Mouse (Mus musculus) MEL (cell line): ENCODE measurements around the gene Dcakd. TPM values are rescaled to one million over a fixed set of nuclear protein-coding genes. Genes with fewer than 3 reads are reported as not detected.

Source experiments
- DNase-seq: peaks from one replicate; pipeline ENCODE4 v3.0.0; 2011; ENCODE audit warnings: low read depth, low spot score
- H3K27ac ChIP-seq: 2 replicates; pipeline ENCODE4 v1.5.1; 2012; ENCODE audit warnings: low read depth, mild to moderate bottlenecking, control low read depth, low read length, moderate library complexity; ENCODE audit not compliant: control insufficient read depth
- H3K27me3 ChIP-seq, 2 experiments: fragments of 150-350 bp in 1 of 2; sonication (generic) in 1 of 2; 2 replicates each; pipeline ENCODE4 v1.6.1; 2012; ENCODE audit warnings: low read length in 2 of 2, mild to moderate bottlenecking in 2 of 2, improper control_type of control experiment in 1 of 2, moderate library complexity in 1 of 2; ENCODE audit not compliant: insufficient read depth in 2 of 2, control insufficient read depth in 1 of 2
- H3K36me3 ChIP-seq, 2 experiments: 2 replicates each; pipeline ENCODE4 v1.6.1; 2012 to 2014; ENCODE audit warnings: low read length in 2 of 2, improper control_type of control experiment in 1 of 2, inconsistent platforms in 1 of 2, mild to moderate bottlenecking in 1 of 2; ENCODE audit not compliant: insufficient read depth in 2 of 2, control insufficient read depth in 1 of 2
- H3K4me1 ChIP-seq, 2 experiments: fragments of 150-350 bp in 1 of 2; sonication (generic) in 1 of 2; 2 replicates each; pipeline ENCODE4 v1.6.1; 2012; ENCODE audit warnings: low read length in 2 of 2, improper control_type of control experiment in 1 of 2, mild to moderate bottlenecking in 1 of 2; ENCODE audit not compliant: insufficient read depth in 2 of 2, control insufficient read depth in 1 of 2
- H3K4me3 ChIP-seq, 2 experiments: fragments of 150-350 bp in 1 of 2; sonication (generic) in 1 of 2; 2 replicates each; pipeline ENCODE4 v1.5.1; 2012; ENCODE audit warnings: low read depth in 2 of 2, low read length in 2 of 2, mild to moderate bottlenecking in 2 of 2, moderate library complexity in 2 of 2, control low read depth in 1 of 2, improper control_type of control experiment in 1 of 2; ENCODE audit not compliant: control insufficient read depth in 1 of 2, insufficient read depth in 1 of 2
- H3K79me2 ChIP-seq: 2 replicates; pipeline ENCODE4 v1.6.1; 2012; ENCODE audit warnings: mild to moderate bottlenecking, low read length, moderate library complexity; ENCODE audit not compliant: control insufficient read depth, poor library complexity, insufficient read depth
- H3K9ac ChIP-seq: 2 replicates; pipeline ENCODE4 v1.6.1; 2012; ENCODE audit warnings: low read depth, mild to moderate bottlenecking, control low read depth, low read length, moderate library complexity; ENCODE audit not compliant: control insufficient read depth, poor library complexity, severe bottlenecking
- H3K9me3 ChIP-seq: fragments of 150-350 bp; sonication (generic); replicated peaks from 2 replicates; pipeline ENCODE4 v1.6.1; 2012; ENCODE audit warnings: mild to moderate bottlenecking, low read length, improper control_type of control experiment, moderate library complexity; ENCODE audit not compliant: insufficient read depth
- CHD1 ChIP-seq: IDR thresholded peaks from 2 replicates; pipeline ENCODE4 v1.6.1; 2012; ENCODE audit warnings: low read depth, mild to moderate bottlenecking, inconsistent platforms, low read length, improper control_type of control experiment
- CTCF ChIP-seq, 3 experiments: IDR thresholded peaks in 2 of 3; conservative IDR thresholded peaks in 1 of 3; 2 replicates each; pipeline ENCODE4 v1.5.1; 2011 to 2012; ENCODE audit warnings: low read length in 3 of 3, low read depth in 2 of 3, mild to moderate bottlenecking in 2 of 3, improper control_type of control experiment in 1 of 3, inconsistent platforms in 1 of 3, mixed read lengths in 1 of 3, moderate library complexity in 1 of 3; ENCODE audit not compliant: control insufficient read depth in 1 of 3, insufficient read depth in 1 of 3, poor library complexity in 1 of 3, severe bottlenecking in 1 of 3
- E2F4 ChIP-seq: IDR thresholded peaks from 2 replicates; pipeline ENCODE4 v1.6.1; 2011; ENCODE audit warnings: low read depth, low read length, improper control_type of control experiment, borderline replicate concordance
- ETS1 ChIP-seq: IDR thresholded peaks from 2 replicates; pipeline ENCODE4 v1.6.1; 2012; ENCODE audit warnings: low read depth, mild to moderate bottlenecking, inconsistent platforms, low read length, improper control_type of control experiment, moderate library complexity
- GABPA ChIP-seq: IDR thresholded peaks from 2 replicates; pipeline ENCODE4 v1.6.1; 2012; ENCODE audit warnings: low read depth, mild to moderate bottlenecking, inconsistent platforms, low read length, improper control_type of control experiment, moderate library complexity
- JUND ChIP-seq: IDR thresholded peaks from 2 replicates; pipeline ENCODE4 v1.6.1; 2011; ENCODE audit warnings: low read depth, mild to moderate bottlenecking, improper control_type of control experiment, low read length
- KAT2A ChIP-seq: conservative IDR thresholded peaks from 2 replicates; pipeline ENCODE4 v1.6.1; 2012; ENCODE audit warnings: low read depth, low read length, improper control_type of control experiment, inconsistent platforms
- MEF2A ChIP-seq: IDR thresholded peaks from 2 replicates; pipeline ENCODE4 v1.6.1; 2014; ENCODE audit warnings: low read depth, mild to moderate bottlenecking, inconsistent platforms, low read length, improper control_type of control experiment; ENCODE audit not compliant: poor library complexity, insufficient replicate concordance, severe bottlenecking; ENCODE audit errors: extremely low read depth
- MXI1 ChIP-seq: IDR thresholded peaks from 2 replicates; pipeline ENCODE4 v1.6.1; 2011; ENCODE audit warnings: mild to moderate bottlenecking, low read depth, low read length, improper control_type of control experiment
- MYB ChIP-seq: IDR thresholded peaks from 2 replicates; pipeline ENCODE4 v1.6.1; 2011; ENCODE audit warnings: mild to moderate bottlenecking, low read depth, low read length, improper control_type of control experiment
- NELFE ChIP-seq: IDR thresholded peaks from 2 replicates; pipeline ENCODE4 v1.6.1; 2011; ENCODE audit warnings: low read depth, low read length, improper control_type of control experiment
- NRF1 ChIP-seq: IDR thresholded peaks from 2 replicates; pipeline ENCODE4 v1.6.1; 2014; ENCODE audit warnings: low read depth, mild to moderate bottlenecking, inconsistent platforms, low read length, improper control_type of control experiment, moderate library complexity; ENCODE audit not compliant: poor library complexity, insufficient read depth, severe bottlenecking
- POLR2A ChIP-seq, 2 experiments: IDR thresholded peaks; 2 replicates each; pipeline ENCODE4 v1.6.1; 2011 to 2012; ENCODE audit warnings: low read length in 2 of 2, mild to moderate bottlenecking in 2 of 2, control low read depth in 1 of 2, improper control_type of control experiment in 1 of 2, low read depth in 1 of 2, moderate library complexity in 1 of 2; ENCODE audit not compliant: control insufficient read depth in 1 of 2, insufficient read depth in 1 of 2, poor library complexity in 1 of 2
- POLR2AphosphoS5 ChIP-seq: IDR thresholded peaks from 2 replicates; pipeline ENCODE4 v1.6.1; 2012; ENCODE audit warnings: low read depth, borderline replicate concordance, mild to moderate bottlenecking, inconsistent platforms, low read length, moderate library complexity, mixed read lengths
- RAD21 ChIP-seq: IDR thresholded peaks from 2 replicates; pipeline ENCODE4 v1.6.1; 2011; ENCODE audit warnings: mild to moderate bottlenecking, low read depth, low read length, improper control_type of control experiment
- SIN3A ChIP-seq: IDR thresholded peaks from 2 replicates; pipeline ENCODE4 v1.6.1; 2012; ENCODE audit warnings: low read length, improper control_type of control experiment, inconsistent platforms
- SMC3 ChIP-seq: IDR thresholded peaks from 2 replicates; pipeline ENCODE4 v1.6.1; 2011; ENCODE audit warnings: low read depth, low read length, improper control_type of control experiment
- TBP ChIP-seq: IDR thresholded peaks from 2 replicates; pipeline ENCODE4 v1.8.0; 2011; ENCODE audit warnings: low read depth, low read length, improper control_type of control experiment
- UBTF ChIP-seq: IDR thresholded peaks from 2 replicates; pipeline ENCODE4 v1.6.1; 2012; ENCODE audit warnings: low read depth, mild to moderate bottlenecking, inconsistent platforms, low read length, improper control_type of control experiment, moderate library complexity, borderline replicate concordance; ENCODE audit not compliant: insufficient read depth
- ZC3H11A ChIP-seq: IDR thresholded peaks from 2 replicates; pipeline ENCODE4 v1.6.1; 2012; ENCODE audit warnings: low read depth, mild to moderate bottlenecking, inconsistent platforms, low read length, improper control_type of control experiment
- ZKSCAN1 ChIP-seq: IDR thresholded peaks from 2 replicates; pipeline ENCODE4 v1.6.1; 2012; ENCODE audit warnings: low read depth, mild to moderate bottlenecking, inconsistent platforms, low read length, improper control_type of control experiment, moderate library complexity
- ZMIZ1 ChIP-seq: IDR thresholded peaks from 2 replicates; pipeline ENCODE4 v1.6.1; 2012; ENCODE audit warnings: low read depth, mild to moderate bottlenecking, inconsistent platforms, low read length, improper control_type of control experiment, moderate library complexity
- ZNF384 ChIP-seq: IDR thresholded peaks from 2 replicates; pipeline ENCODE4 v1.6.1; 2012; ENCODE audit warnings: low read depth, mild to moderate bottlenecking, inconsistent platforms, low read length, improper control_type of control experiment
- polyA plus RNA-seq, 2 experiments: library from polyadenylated mRNA; stranded (reverse) in 1 of 2; unstranded in 1 of 2; fragments of >175 nt in 1 of 2; fragments of >200 nt in 1 of 2; gene quantifications; 2 replicates each; pipeline versions ENCODE4 v1.2.1 to v1.2.4; 2012; ENCODE audit warnings: low replicate concordance in 2 of 2, low read depth in 1 of 2; ENCODE audit not compliant: insufficient read length in 2 of 2, insufficient read depth in 1 of 2, missing spikeins in 1 of 2
- total RNA-seq: library from RNA; depleted of rRNA; stranded (reverse); fragments of 300-350 nt; gene quantifications from 2 replicates; pipeline ENCODE4 v1.2.3, GENCODE M21; 2012

Dcakd gene
- total and polyA plus RNA-seq, 3 experiments = 15.6 to 112 (median 82.3) TPM

- Histone ChIP-seq H3K36me3 (no peaks in the 10 kb centered on the region), H3K27me3 (no peaks in the 10 kb centered on the region), H3K27ac (no peak overlapping the region), H3K79me2 (no peaks in the 10 kb centered on the region)
- no peak for TF ChIP-seq NELFE
- TF ChIP-seq GABPA = no peak
- TF ChIP-seq MXI1 = no peak
- TF ChIP-seq ZKSCAN1 = no peak
- no peak for TF ChIP-seq ZNF384
- TF ChIP-seq UBTF = no peak
- no peak for TF ChIP-seq JUND
- no peak for TF ChIP-seq ZMIZ1
- TF ChIP-seq ZC3H11A = no peak
- no peak for TF ChIP-seq MEF2A
- TF ChIP-seq CHD1 = no peak
- no peak for TF ChIP-seq NRF1
- TF ChIP-seq ETS1 = no peak
- no peak for TF ChIP-seq POLR2A (IDR thresholded peaks at IDR 0.05; ENCODE audit: control insufficient read depth in 1 of 2, insufficient read depth in 1 of 2, low read depth in 1 of 2, low read length in 2 of 2, poor library complexity in 1 of 2)
- TF ChIP-seq TBP = no peak
- no peak for TF ChIP-seq POLR2AphosphoS5
- no peak for TF ChIP-seq SIN3A
- no peak for TF ChIP-seq MYB
- TF ChIP-seq, all 39 proteins: peak for 0
- H3K4me3 ChIP-seq = no peak overlapping the region
- H3K4me1 ChIP-seq = no peaks in the 10 kb centered on the region
- no peaks in the 10 kb centered on the region for H3K9me3 ChIP-seq
- DNase-seq = no peak
- no peak overlapping the region for H3K9ac ChIP-seq
Observed at GRCm38 (mm10) chr11:103074796-103075323, 46.7 kb upstream of the Dcakd start.

- Histone ChIP-seq H3K9me3 (no peaks in the 10 kb centered on the region), H3K79me2 (no peaks in the 10 kb centered on the region), H3K9ac (no peak overlapping the region), H3K4me1 (no peaks in the 10 kb centered on the region), H3K27me3 (no peaks in the 10 kb centered on the region), H3K4me3 (no peak overlapping the region), H3K36me3 (no peaks in the 10 kb centered on the region), H3K27ac (no peak overlapping the region)
- no peak for TF ChIP-seq RAD21
- TF ChIP-seq ETS1 = no peak
- TF ChIP-seq POLR2A (IDR thresholded peaks at IDR 0.05; ENCODE audit: control insufficient read depth in 1 of 2, insufficient read depth in 1 of 2, low read depth in 1 of 2, low read length in 2 of 2, poor library complexity in 1 of 2) = no peak
- TF ChIP-seq E2F4 = no peak
- TF ChIP-seq CTCF (IDR thresholded peaks at IDR 0.05 in 2 of 3, conservative IDR thresholded peaks at IDR 0.05 in 1 of 3; ENCODE audit: control insufficient read depth in 1 of 3, insufficient read depth in 1 of 3, low read depth in 2 of 3, low read length in 3 of 3, poor library complexity in 1 of 3, severe bottlenecking in 1 of 3) = no peak
- no peak for TF ChIP-seq MXI1
- TF ChIP-seq ZNF384 = no peak
- no peak for TF ChIP-seq SMC3
- no peak for TF ChIP-seq KAT2A
- no peak for DNase-seq
Observed at GRCm38 (mm10) chr11:103074121-103074650, 46.1 kb upstream of the Dcakd start.
